Mouse (Mus musculus) brain, embryonic 14.5 days (tissue): ENCODE measurements around the gene Ccdc91.

Experiments used
- CTCF ChIP-seq: fragments of 200-500 bp; IDR thresholded peaks from 2 replicates; pipeline ENCODE4 v1.5.1; 2012; ENCODE audit warnings: inconsistent platforms, mild to moderate bottlenecking, moderate library complexity, borderline replicate concordance; ENCODE audit not compliant: insufficient read depth, insufficient read length; ENCODE audit errors: extremely low read depth
- POLR2A ChIP-seq: fragments of 200-500 bp; IDR thresholded peaks from 2 replicates; pipeline ENCODE4 v1.6.1; 2012; ENCODE audit warnings: mild to moderate bottlenecking, inconsistent platforms, borderline replicate concordance; ENCODE audit not compliant: poor library complexity, insufficient read depth, insufficient read length, severe bottlenecking; ENCODE audit errors: extremely low read depth

- TF ChIP-seq CTCF (no peak), POLR2A (no peak)
Observed at GRCm38 (mm10) chr6:147458637-147459301, 16.9 kb upstream of the Ccdc91 start.
